Mouse (Mus musculus) CH12.LX (cell line): ENCODE results near the gene Lrrc31.

ENCODE experiments used
- CTCF ChIP-seq, 2 experiments: IDR thresholded peaks in 1 of 2; conservative IDR thresholded peaks in 1 of 2; 2 replicates each; pipeline ENCODE4 v1.5.1; 2011 to 2012; ENCODE audit warnings: low read depth in 2 of 2, low read length in 2 of 2, improper control_type of control experiment in 1 of 2, inconsistent platforms in 1 of 2, mild to moderate bottlenecking in 1 of 2, moderate library complexity in 1 of 2
- GABPA ChIP-seq: IDR thresholded peaks from 2 replicates; pipeline ENCODE4 v1.6.1; 2012; ENCODE audit warnings: low read depth, low read length, improper control_type of control experiment, inconsistent platforms; ENCODE audit not compliant: insufficient replicate concordance
- KAT2A ChIP-seq: IDR thresholded peaks from 2 replicates; pipeline ENCODE4 v1.6.1; 2012; ENCODE audit warnings: low read length, improper control_type of control experiment, inconsistent platforms; ENCODE audit not compliant: insufficient replicate concordance
- MAX ChIP-seq: IDR thresholded peaks from 2 replicates; pipeline ENCODE4 v1.6.1; 2011; ENCODE audit warnings: low read length, improper control_type of control experiment
- MYC ChIP-seq: IDR thresholded peaks from 2 replicates; pipeline ENCODE4 v1.6.1; 2011; ENCODE audit warnings: low read depth, mild to moderate bottlenecking, improper control_type of control experiment, low read length
- PAX5 ChIP-seq: IDR thresholded peaks from 2 replicates; pipeline ENCODE4 v1.6.1; 2012; ENCODE audit warnings: low read length, inconsistent platforms, mixed read lengths
- POLR2AphosphoS2 ChIP-seq: IDR thresholded peaks from 2 replicates; pipeline ENCODE4 v1.6.1; 2011; ENCODE audit warnings: low read depth, low read length, improper control_type of control experiment
- ZC3H11A ChIP-seq: IDR thresholded peaks from 2 replicates; pipeline ENCODE4 v1.6.1; 2012; ENCODE audit warnings: low read depth, mild to moderate bottlenecking, inconsistent platforms, low read length, improper control_type of control experiment

DNA sequence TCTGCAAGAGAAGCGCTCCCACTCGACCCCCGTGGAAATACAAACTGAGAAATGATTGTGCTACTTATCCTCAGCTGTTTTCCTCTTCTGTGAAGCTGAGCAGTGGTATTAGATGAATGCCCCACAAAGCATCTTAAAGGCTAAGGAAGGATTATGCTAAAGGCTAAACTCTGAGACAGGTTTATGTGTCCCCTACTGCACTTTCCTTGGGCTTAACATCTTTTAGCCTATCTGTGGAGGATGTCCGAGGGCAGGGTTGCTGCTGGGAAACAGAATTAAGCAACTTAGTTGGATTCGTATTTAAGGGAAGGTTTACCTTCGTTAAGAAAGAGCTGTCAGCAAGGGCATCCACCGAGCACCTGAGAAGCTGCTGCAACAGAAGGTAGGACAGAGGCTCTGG, 46.4 kb upstream of the Lrrc31 start, which contains the start of gene Samd7:
- no peak for TF ChIP-seq ZC3H11A
- TF ChIP-seq POLR2AphosphoS2, result no peak
- TF ChIP-seq MAX, result no peak
- no peak for TF ChIP-seq GABPA
- TF ChIP-seq CTCF (conservative IDR thresholded peaks at IDR 0.05 in 1 of 2, IDR thresholded peaks at IDR 0.05 in 1 of 2; ENCODE audit: low read depth in 2 of 2, low read length in 2 of 2), result no peak
- TF ChIP-seq PAX5, result no peak
- no peak for TF ChIP-seq MYC
- no peak for TF ChIP-seq KAT2A
